Comparison of ENCODE assay signal across 14 mouse cellular contexts in the genomic region with DNA sequence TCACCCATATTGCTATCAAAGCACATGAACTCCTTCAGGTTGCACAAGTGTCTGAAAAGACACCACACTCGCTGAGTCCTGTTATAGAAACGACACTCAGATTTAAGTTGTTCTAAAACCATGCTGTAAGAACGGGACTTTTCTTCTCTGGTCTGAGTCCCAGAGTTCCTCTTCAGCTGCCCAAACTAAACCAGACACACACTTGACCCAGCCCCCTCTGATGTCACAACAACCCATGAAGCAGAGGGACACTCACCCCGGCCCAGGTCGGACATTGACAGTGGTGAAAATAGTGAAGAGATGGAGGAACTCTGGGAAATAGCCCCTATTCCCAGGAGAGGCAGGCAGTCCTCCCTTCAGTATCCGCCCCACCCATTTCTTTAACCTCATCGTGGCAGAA. TPM values are rescaled to one million over a fixed set of nuclear protein-coding genes. Genes with fewer than 3 reads are reported as not detected.
DNase-seq lines count a peak whose midpoint lies in the region; ATAC-seq lines count a peak whose summit lies in the region.
"Had no signal": no experiment of that assay in that cellular context is flagged by ENCODE, and none has a peak within 500 bp of the region (broad histone marks: within the 10 kb centered on the region; RNA-seq: fewer than 3 reads in every experiment).

No protein-coding gene starts in this region.

- no peaks in the 10 kb centered on the region for H3K36me3 ChIP-seq in heart, embryonic 15.5 days
- no peaks in the 10 kb centered on the region for H3K36me3 ChIP-seq in midbrain, embryonic 14.5 days (ENCODE audit: control insufficient read depth, insufficient read depth, low read length)
- H3K36me3 ChIP-seq in midbrain, embryonic 10.5 days = no peaks in the 10 kb centered on the region
- no peaks in the 10 kb centered on the region for H3K36me3 ChIP-seq in hindbrain, embryonic 16.5 days (ENCODE audit: control insufficient read depth, insufficient read depth, low read length)
- H3K36me3 ChIP-seq in stomach, embryonic 15.5 days = no peaks in the 10 kb centered on the region
- H3K36me3 ChIP-seq: heart, embryonic 13.5 days; liver, embryonic 15.5 days had no signal

- H3K4me2 ChIP-seq in heart, embryonic 15.5 days = peak overlapping the region; percentile 71; the same call in 1 of the 2 replicates
- H3K4me2 ChIP-seq in midbrain, embryonic 14.5 days (ENCODE audit: low read length) = peak overlapping the region; percentile 67; the same call in 1 of the 2 replicates
- H3K4me2 ChIP-seq in hindbrain, embryonic 16.5 days (ENCODE audit: low read length) = no peak overlapping the region; the same call in 1 of the 2 replicates
- peak overlapping the region; percentile 69; the same call in 1 of the 2 replicates for H3K4me2 ChIP-seq in stomach, embryonic 15.5 days

- H3K9ac ChIP-seq in heart, embryonic 15.5 days = no peak overlapping the region
- no peak overlapping the region for H3K9ac ChIP-seq in midbrain, embryonic 14.5 days (replicated peaks; ENCODE audit: low read length)
- no peak overlapping the region for H3K9ac ChIP-seq in hindbrain, embryonic 16.5 days (ENCODE audit: low read depth, low read length)
- H3K9ac ChIP-seq in stomach, embryonic 15.5 days = no peak overlapping the region
- H3K9ac ChIP-seq: heart, embryonic 13.5 days; liver, embryonic 15.5 days had no signal

- no peak overlapping the region for H3K27ac ChIP-seq in heart, embryonic 15.5 days
- no peak overlapping the region for H3K27ac ChIP-seq in midbrain, embryonic 14.5 days (replicated peaks; ENCODE audit: low read depth, low read length)
- H3K27ac ChIP-seq in midbrain, embryonic 10.5 days (replicated peaks) = no peak overlapping the region
- no peak overlapping the region for H3K27ac ChIP-seq in hindbrain, embryonic 16.5 days (ENCODE audit: low read depth, low read length)
- H3K27ac ChIP-seq in stomach, embryonic 15.5 days = no peak overlapping the region
- H3K27ac ChIP-seq: heart, embryonic 13.5 days; liver, embryonic 15.5 days; macrophage had no signal

- H3K9me3 ChIP-seq in heart, embryonic 15.5 days (replicated peaks) = no peaks in the 10 kb centered on the region
- no peaks in the 10 kb centered on the region for H3K9me3 ChIP-seq in midbrain, embryonic 14.5 days (ENCODE audit: control insufficient read depth, low read length)
- H3K9me3 ChIP-seq in midbrain, embryonic 10.5 days (replicated peaks) = no peaks in the 10 kb centered on the region; the same call in 1 of the 2 replicates
- no peaks in the 10 kb centered on the region for H3K9me3 ChIP-seq in hindbrain, embryonic 16.5 days (ENCODE audit: control insufficient read depth, low read length)
- no peaks in the 10 kb centered on the region for H3K9me3 ChIP-seq in stomach, embryonic 15.5 days
- H3K9me3 ChIP-seq: liver, embryonic 15.5 days had no signal

- peaks cover 13% of the 10 kb centered on the region; the same call in 1 of the 2 replicates for H3K27me3 ChIP-seq in heart, embryonic 15.5 days
- H3K27me3 ChIP-seq in midbrain, embryonic 14.5 days (ENCODE audit: control insufficient read depth, insufficient read depth, low read length) = no peaks in the 10 kb centered on the region
- peaks cover 15% of the 10 kb centered on the region for H3K27me3 ChIP-seq in midbrain, embryonic 10.5 days (ENCODE audit: low read depth, poor library complexity, severe bottlenecking)
- no peaks in the 10 kb centered on the region; the same call in 1 of the 2 replicates for H3K27me3 ChIP-seq in hindbrain, embryonic 16.5 days (replicated peaks; ENCODE audit: control insufficient read depth, insufficient read depth, low read length)
- H3K27me3 ChIP-seq in stomach, embryonic 15.5 days (replicated peaks) = 0 out of 2 replicates have a peak, but pooled peaks cover 6% of the 10 kb centered on the region

- DNase-seq in heart, adult 9 months (ENCODE audit: low spot score in 2 of 2) = no peak
- no peak for DNase-seq in midbrain, embryonic 14.5 days
- DNase-seq in midbrain, embryonic 10.5 days (ENCODE audit: low spot score) = no peak
- no peak for DNase-seq in c-Kit-positive CD71-positive TER-119-positive erythroid progenitor cells, embryonic 14.5 days (ENCODE audit: low spot score)
- DNase-seq: cerebellum, adult 11-12 months; thymus, postnatal 14 days had no signal

- WGBS in heart, embryonic 15.5 days = 62% methylated on average over 7 of the region's 7 CpGs
- 73% methylated on average over 7 of the region's 7 CpGs for WGBS in midbrain, embryonic 14.5 days
- 79% methylated on average over 7 of the region's 7 CpGs for WGBS in midbrain, embryonic 10.5 days
- 74% methylated on average over 7 of the region's 7 CpGs for WGBS in hindbrain, embryonic 16.5 days
- WGBS in stomach, embryonic 15.5 days = 57% methylated on average over 7 of the region's 7 CpGs

- peaks cover 3% of the 10 kb centered on the region; the same call in 1 of the 2 replicates for H3K4me1 ChIP-seq in heart, embryonic 15.5 days (replicated peaks)
- H3K4me1 ChIP-seq in midbrain, embryonic 14.5 days (ENCODE audit: control insufficient read depth, insufficient read depth, low read length) = no peaks in the 10 kb centered on the region
- H3K4me1 ChIP-seq in midbrain, embryonic 10.5 days = peaks cover 5% of the 10 kb centered on the region
- no peaks in the 10 kb centered on the region; the same call in 1 of the 2 replicates for H3K4me1 ChIP-seq in hindbrain, embryonic 16.5 days (ENCODE audit: control insufficient read depth, insufficient read depth, low read depth, low read length)
- H3K4me1 ChIP-seq in stomach, embryonic 15.5 days = no peaks in the 10 kb centered on the region
- H3K4me1 ChIP-seq: heart, embryonic 13.5 days; liver, embryonic 15.5 days had no signal

- ATAC-seq in heart, embryonic 15.5 days (replicated peaks; ENCODE audit: insufficient number of reproducible peaks, insufficient read depth, low FRiP score, low read depth) = no peak
- no peak for ATAC-seq in midbrain, embryonic 14.5 days (ENCODE audit: low FRiP score, low TSS enrichment)
- ATAC-seq in hindbrain, embryonic 16.5 days = 0 out of 2 replicates have a peak, but pooled peaks have one; percentile 6
- no peak for ATAC-seq in stomach, embryonic 15.5 days (ENCODE audit: insufficient read depth, low FRiP score, low read depth)

- H3K4me3 ChIP-seq in heart, embryonic 15.5 days = no peak overlapping the region
- no peak overlapping the region for H3K4me3 ChIP-seq in midbrain, embryonic 14.5 days (replicated peaks; ENCODE audit: low read depth, low read length)
- H3K4me3 ChIP-seq in midbrain, embryonic 10.5 days = no peak overlapping the region
- H3K4me3 ChIP-seq in hindbrain, embryonic 16.5 days (ENCODE audit: low read length) = no peak overlapping the region
- no peak overlapping the region for H3K4me3 ChIP-seq in stomach, embryonic 15.5 days (replicated peaks)

RNA-seq across cellular contexts. Expression of a gene that starts 7.1 kb away (rescaled TPM):
- 0.20 TPM in 1 of 2 replicates, not detected in the other for polyA plus RNA-seq in heart, embryonic 15.5 days (2015; fragmentation: Nextera tagmentation; extraction: Ambion mirVana)
- 5.8 and 6.2 TPM in 2 replicates for polyA plus RNA-seq in midbrain, embryonic 14.5 days (2014; fragmentation: Nextera tagmentation; extraction: Ambion mirVana)
- 1.8 and 3.1 TPM in 2 replicates for polyA plus RNA-seq in midbrain, embryonic 10.5 days (2016; fragmentation: Nextera tagmentation; extraction: Ambion mirVana)
- polyA plus RNA-seq in hindbrain, embryonic 16.5 days (2015; fragmentation: Nextera tagmentation; extraction: Ambion mirVana) = 3.7 and 4.5 TPM in 2 replicates
- polyA plus RNA-seq in stomach, embryonic 15.5 days (2015; fragmentation: Nextera tagmentation; extraction: Ambion mirVana) = 1.1 and 1.3 TPM in 2 replicates
- polyA plus RNA-seq: C2C12; liver, embryonic 15.5 days had no signal

RNA-seq across cellular contexts. Expression of a gene that starts 14.6 kb away (rescaled TPM):
- not detected in 2 replicates for polyA plus RNA-seq in heart, embryonic 15.5 days (2015; fragmentation: Nextera tagmentation; extraction: Ambion mirVana)
- not detected in 2 replicates for polyA plus RNA-seq in midbrain, embryonic 14.5 days (2014; fragmentation: Nextera tagmentation; extraction: Ambion mirVana)
- polyA plus RNA-seq in midbrain, embryonic 10.5 days (2016; fragmentation: Nextera tagmentation; extraction: Ambion mirVana) = not detected in 2 replicates
- polyA plus RNA-seq in hindbrain, embryonic 16.5 days (2015; fragmentation: Nextera tagmentation; extraction: Ambion mirVana) = not detected in 2 replicates
- 1.7 and 2.1 TPM in 2 replicates for polyA plus RNA-seq in stomach, embryonic 15.5 days (2015; fragmentation: Nextera tagmentation; extraction: Ambion mirVana)
- polyA plus RNA-seq: C2C12; cortical plate, adult 2 months; heart, embryonic 13.5 days; liver, embryonic 15.5 days; macrophage had no signal

RNA-seq across cellular contexts. Expression of a gene that starts 36.9 kb away (rescaled TPM):
- 0.09 TPM in 1 of 2 replicates, not detected in the other for polyA plus RNA-seq in heart, embryonic 15.5 days (2015; fragmentation: Nextera tagmentation; extraction: Ambion mirVana)
- polyA plus RNA-seq in midbrain, embryonic 14.5 days (2014; fragmentation: Nextera tagmentation; extraction: Ambion mirVana) = not detected in 2 replicates
- polyA plus RNA-seq in midbrain, embryonic 10.5 days (2016; fragmentation: Nextera tagmentation; extraction: Ambion mirVana) = 0.04 TPM in 1 of 2 replicates, not detected in the other
- not detected in 2 replicates for polyA plus RNA-seq in hindbrain, embryonic 16.5 days (2015; fragmentation: Nextera tagmentation; extraction: Ambion mirVana)
- 0.53 and 0.94 TPM in 2 replicates for polyA plus RNA-seq in stomach, embryonic 15.5 days (2015; fragmentation: Nextera tagmentation; extraction: Ambion mirVana)
- polyA plus RNA-seq: C2C12; cortical plate, adult 2 months; heart, embryonic 13.5 days had no signal
